Mouse (Mus musculus): ENCODE results near the gene Pcnx2. TPM values are rescaled to one million over a fixed set of nuclear protein-coding genes. Genes with fewer than 3 reads are reported as not detected.
A peak's percentile ranks its signal among the peaks of the same experiment; 100 is the strongest.

Gene Pcnx2
- polyA plus RNA-seq, 1 experiment from 2014 or later, result 0.11 TPM

GRCm38 (mm10) chr8:125897388-125897787 lies 729 bp downstream of the Pcnx2 start:
- 58% methylated on average over 11 of the region's 11 CpGs for WGBS
- Histone ChIP-seq H3K9me3 (ENCODE audit: control insufficient read depth, low read length) (no peaks in the 10 kb centered on the region), H3K4me3 (ENCODE audit: control insufficient read depth in 1 of 2, insufficient read depth in 1 of 2, low read depth in 1 of 2, low read length in 2 of 2) (no peak overlapping the region), H3K4me1 (ENCODE audit: control insufficient read depth in 2 of 2, insufficient read depth in 2 of 2, low read length in 2 of 2) (peaks cover 0 to 10% of the 10 kb centered on the region in 2 experiments; a peak in 2 of 4 replicates), H3K9ac (ENCODE audit: low read length) (no peak overlapping the region), H3K27me3 (ENCODE audit: control insufficient read depth, insufficient read depth, low read length) (peaks cover 28% of the 10 kb centered on the region), H3K36me3 (ENCODE audit: control insufficient read depth, insufficient read depth, low read length) (no peaks in the 10 kb centered on the region), H3K27ac (replicated peaks in 1 of 2; ENCODE audit: control insufficient read depth in 1 of 2, insufficient read depth in 1 of 2, low read depth in 2 of 2, low read length in 2 of 2) (no peak overlapping the region), H3K4me2 (ENCODE audit: low read length) (no peak overlapping the region)
- no peak for ATAC-seq (ENCODE audit: insufficient number of reproducible peaks, insufficient read depth, low FRiP score, low read depth)

GRCm38 (mm10) chr8:125889920-125890319 lies 8.2 kb downstream of the Pcnx2 start:
- H3K4me2 ChIP-seq (ENCODE audit: low read length), result no peak overlapping the region
- no peak for ATAC-seq (ENCODE audit: insufficient number of reproducible peaks, insufficient read depth, low FRiP score, low read depth)
- WGBS, result 64% methylated on average over 3 of the region's 3 CpGs
- H3K27ac ChIP-seq (replicated peaks in 1 of 2; ENCODE audit: control insufficient read depth in 1 of 2, insufficient read depth in 1 of 2, low read depth in 2 of 2, low read length in 2 of 2), result no peak overlapping the region
- H3K4me3 ChIP-seq (ENCODE audit: control insufficient read depth in 1 of 2, insufficient read depth in 1 of 2, low read depth in 1 of 2, low read length in 2 of 2), result no peak overlapping the region
- H3K36me3 ChIP-seq (ENCODE audit: control insufficient read depth, insufficient read depth, low read length), result no peaks in the 10 kb centered on the region
- H3K9me3 ChIP-seq (ENCODE audit: control insufficient read depth, low read length), result no peaks in the 10 kb centered on the region
- no peaks in the 10 kb centered on the region; the same call in 1 of the 2 replicates for H3K27me3 ChIP-seq (ENCODE audit: control insufficient read depth, insufficient read depth, low read length)
- peaks cover 0 to 2% of the 10 kb centered on the region in 2 experiments; a peak in 1 of 4 replicates for H3K4me1 ChIP-seq (ENCODE audit: control insufficient read depth in 2 of 2, insufficient read depth in 2 of 2, low read length in 2 of 2)
- no peak overlapping the region for H3K9ac ChIP-seq (ENCODE audit: low read length)

GRCm38 (mm10) chr8:125887549-125887948 lies 10.6 kb downstream of the Pcnx2 start:
- 73% methylated on average over 9 of the region's 9 CpGs for WGBS

GRCm38 (mm10) chr8:125880447-125880846 lies 17.7 kb downstream of the Pcnx2 start:
- Histone ChIP-seq H3K4me3 (ENCODE audit: control insufficient read depth in 1 of 2, insufficient read depth in 1 of 2, low read depth in 1 of 2, low read length in 2 of 2) (no peak overlapping the region), H3K4me2 (ENCODE audit: low read length) (no peak overlapping the region), H3K27ac (replicated peaks in 1 of 2; ENCODE audit: control insufficient read depth in 1 of 2, insufficient read depth in 1 of 2, low read depth in 2 of 2, low read length in 2 of 2) (peak overlapping the region in 1 of 2 experiments; percentile 36; a peak in 1 of 4 replicates), H3K4me1 (ENCODE audit: control insufficient read depth in 2 of 2, insufficient read depth in 2 of 2, low read length in 2 of 2) (peaks cover 2 to 5% of the 10 kb centered on the region in 2 experiments; a peak in 1 of 4 replicates), H3K9ac (ENCODE audit: low read length) (no peak overlapping the region), H3K27me3 (ENCODE audit: control insufficient read depth, insufficient read depth, low read length) (no peaks in the 10 kb centered on the region), H3K36me3 (ENCODE audit: control insufficient read depth, insufficient read depth, low read length) (no peaks in the 10 kb centered on the region), H3K9me3 (ENCODE audit: control insufficient read depth, low read length) (0 out of 2 replicates have a peak, but pooled peaks cover 3% of the 10 kb centered on the region)
- 0 out of 2 replicates have a peak, but pooled peaks have one; percentile 22 for ATAC-seq (ENCODE audit: insufficient number of reproducible peaks, insufficient read depth, low FRiP score, low read depth)
- 38% methylated on average over 4 of the region's 4 CpGs for WGBS

More at GRCm38 (mm10) chr8:125887549-125887948, 10.6 kb downstream of the Pcnx2 start:
- 0 out of 2 replicates have a peak, but pooled peaks cover 3% of the 10 kb centered on the region for H3K9me3 ChIP-seq (ENCODE audit: control insufficient read depth, low read length)
- no peak overlapping the region for H3K4me3 ChIP-seq (ENCODE audit: control insufficient read depth in 1 of 2, insufficient read depth in 1 of 2, low read depth in 1 of 2, low read length in 2 of 2)
- no peak overlapping the region for H3K4me2 ChIP-seq (ENCODE audit: low read length)
- no peak overlapping the region for H3K27ac ChIP-seq (replicated peaks in 1 of 2; ENCODE audit: control insufficient read depth in 1 of 2, insufficient read depth in 1 of 2, low read depth in 2 of 2, low read length in 2 of 2)
- no peak overlapping the region for H3K9ac ChIP-seq (ENCODE audit: low read length)
- H3K27me3 ChIP-seq (ENCODE audit: control insufficient read depth, insufficient read depth, low read length), result no peaks in the 10 kb centered on the region
- H3K4me1 ChIP-seq (ENCODE audit: control insufficient read depth in 2 of 2, insufficient read depth in 2 of 2, low read length in 2 of 2), result peaks cover 0 to 5% of the 10 kb centered on the region in 2 experiments; a peak in 1 of 4 replicates
- no peak for ATAC-seq (ENCODE audit: insufficient number of reproducible peaks, insufficient read depth, low FRiP score, low read depth)
- H3K36me3 ChIP-seq (ENCODE audit: control insufficient read depth, insufficient read depth, low read length), result no peaks in the 10 kb centered on the region

- ATAC-seq (ENCODE audit: insufficient number of reproducible peaks, insufficient read depth, low FRiP score, low read depth), result no peak
- Histone ChIP-seq H3K36me3 (ENCODE audit: control insufficient read depth, insufficient read depth, low read length) (no peaks in the 10 kb centered on the region), H3K4me1 (ENCODE audit: control insufficient read depth in 2 of 2, insufficient read depth in 2 of 2, low read length in 2 of 2) (peaks cover 28 to 34% of the 10 kb centered on the region in 2 experiments), H3K4me2 (ENCODE audit: low read length) (no peak overlapping the region), H3K4me3 (ENCODE audit: control insufficient read depth in 1 of 2, insufficient read depth in 1 of 2, low read depth in 1 of 2, low read length in 2 of 2) (no peak overlapping the region), H3K9me3 (ENCODE audit: control insufficient read depth, low read length) (no peaks in the 10 kb centered on the region), H3K27ac (replicated peaks in 1 of 2; ENCODE audit: control insufficient read depth in 1 of 2, insufficient read depth in 1 of 2, low read depth in 2 of 2, low read length in 2 of 2) (no peak overlapping the region), H3K27me3 (ENCODE audit: control insufficient read depth, insufficient read depth, low read length) (no peaks in the 10 kb centered on the region), H3K9ac (ENCODE audit: low read length) (no peak overlapping the region)
- 69% methylated on average over 2 of the region's 2 CpGs for WGBS
These were observed 24.9 kb downstream of the Pcnx2 start for GRCm38 (mm10) chr8:125873250-125873534.

- H3K27ac ChIP-seq (replicated peaks in 1 of 2; ENCODE audit: control insufficient read depth in 1 of 2, insufficient read depth in 1 of 2, low read depth in 2 of 2, low read length in 2 of 2), result no peak overlapping the region
- peaks cover 28 to 34% of the 10 kb centered on the region in 2 experiments for H3K4me1 ChIP-seq (ENCODE audit: control insufficient read depth in 2 of 2, insufficient read depth in 2 of 2, low read length in 2 of 2)
- no peak overlapping the region for H3K4me2 ChIP-seq (ENCODE audit: low read length)
- H3K9me3 ChIP-seq (ENCODE audit: control insufficient read depth, low read length), result no peaks in the 10 kb centered on the region
- no peak for ATAC-seq (ENCODE audit: insufficient number of reproducible peaks, insufficient read depth, low FRiP score, low read depth)
- no peaks in the 10 kb centered on the region for H3K27me3 ChIP-seq (ENCODE audit: control insufficient read depth, insufficient read depth, low read length)
- H3K4me3 ChIP-seq (ENCODE audit: control insufficient read depth in 1 of 2, insufficient read depth in 1 of 2, low read depth in 1 of 2, low read length in 2 of 2), result no peak overlapping the region
- no peak overlapping the region for H3K9ac ChIP-seq (ENCODE audit: low read length)
- H3K36me3 ChIP-seq (ENCODE audit: control insufficient read depth, insufficient read depth, low read length), result no peaks in the 10 kb centered on the region
- 50% methylated on average over 9 of the region's 9 CpGs for WGBS
These were observed 25.4 kb downstream of the Pcnx2 start for GRCm38 (mm10) chr8:125872501-125873249.

GRCm38 (mm10) chr8:125870821-125871321 lies 27.2 kb downstream of the Pcnx2 start:
- Histone ChIP-seq H3K27ac (replicated peaks in 1 of 2; ENCODE audit: control insufficient read depth in 1 of 2, insufficient read depth in 1 of 2, low read depth in 2 of 2, low read length in 2 of 2) (peak overlapping the region in 1 of 2 experiments; percentile 28; a peak in 1 of 4 replicates), H3K9me3 (ENCODE audit: control insufficient read depth, low read length) (no peaks in the 10 kb centered on the region), H3K4me3 (ENCODE audit: control insufficient read depth in 1 of 2, insufficient read depth in 1 of 2, low read depth in 1 of 2, low read length in 2 of 2) (no peak overlapping the region), H3K4me2 (ENCODE audit: low read length) (peak overlapping the region; percentile 31), H3K27me3 (ENCODE audit: control insufficient read depth, insufficient read depth, low read length) (no peaks in the 10 kb centered on the region), H3K4me1 (ENCODE audit: control insufficient read depth in 2 of 2, insufficient read depth in 2 of 2, low read length in 2 of 2) (peaks cover 28 to 34% of the 10 kb centered on the region in 2 experiments), H3K36me3 (ENCODE audit: control insufficient read depth, insufficient read depth, low read length) (no peaks in the 10 kb centered on the region), H3K9ac (ENCODE audit: low read length) (peak overlapping the region; percentile 34)
- WGBS, result 2% methylated on average over 7 of the region's 7 CpGs
- ATAC-seq (ENCODE audit: insufficient number of reproducible peaks, insufficient read depth, low FRiP score, low read depth), result peak; percentile 70

Data from heart, embryonic 14.5 days (tissue).